Mouse (Mus musculus) heart, postnatal 36 days (tissue): ENCODE measurements at regions not wholly inside any gene's neighbourhood (a gene's known extent, or its start where the extent isn't known, plus 50 kb on each side); places are given as distances from the start of the nearest gene placed in this dataset.

ENCODE experiments used
- DNase-seq, 2 experiments: peaks; one replicate each; pipeline ENCODE4 v3.0.0; 2021 to 2022
- intact Hi-C: fragments of 180-260 bp; cut with DNase I; formaldehyde crosslinking; loops from one replicate; pipeline ENCODE4 v1.15.1; 2025
- microRNA-seq, 2 experiments: library from miRNA; unstranded; fragments of <30 nt; microRNA quantifications; one replicate each; pipeline ENCODE4 v1.2.0; 2021; ENCODE audit warnings: borderline number of aligned reads in 2 of 2

- intact Hi-C loops, result no loop called here
Observed at GRCm38 (mm10) chr2:94590494-94590893, 152.6 kb upstream of the Api5 start.

GRCm38 (mm10) chr2:94587255-94587654 lies 149.3 kb upstream of the Api5 start:
- no peak for DNase-seq
- intact Hi-C loops, result no loop called here

More at GRCm38 (mm10) chr2:94590494-94590893, 152.6 kb upstream of the Api5 start:
- no peak for DNase-seq

GRCm38 (mm10) chr2:94571646-94572045 lies 133.7 kb upstream of the Api5 start:
- DNase-seq, result no peak
- intact Hi-C loops, result no loop called here

- intact Hi-C loops, result no loop called here
- DNase-seq, result no peak
Observed at GRCm38 (mm10) chr2:94541230-94541905, 103.4 kb upstream of the Api5 start.

- DNase-seq, result no peak
- intact Hi-C loops, result no loop called here
Observed at GRCm38 (mm10) chr2:94536631-94537030, 98.7 kb upstream of the Api5 start.

GRCm38 (mm10) chr2:94531175-94531574 lies 93.2 kb upstream of the Api5 start:
- DNase-seq, result no peak

GRCm38 (mm10) chr2:94524536-94524935 lies 86.6 kb upstream of the Api5 start:
- peak; percentile 5 to 26 for DNase-seq
- intact Hi-C loops, result no loop called here

More at GRCm38 (mm10) chr2:94531175-94531574, 93.2 kb upstream of the Api5 start:
- intact Hi-C loops, result no loop called here

- no peak for DNase-seq
- intact Hi-C loops, result no loop called here
Observed at GRCm38 (mm10) chr2:94516866-94517265, 78.9 kb upstream of the Api5 start.

- DNase-seq, result no peak
Observed at GRCm38 (mm10) chr2:94512027-94512426, 74.1 kb upstream of the Api5 start.

GRCm38 (mm10) chr2:94500649-94501048 lies 62.7 kb upstream of the Api5 start:
- no peak for DNase-seq
- intact Hi-C loops, result no loop called here

More at GRCm38 (mm10) chr2:94512027-94512426, 74.1 kb upstream of the Api5 start:
- intact Hi-C loops, result no loop called here

- intact Hi-C loops, result no loop called here
- DNase-seq, result no peak
Observed at GRCm38 (mm10) chr2:94498516-94498915, 60.6 kb upstream of the Api5 start.

Small RNA genes lying in the stretch of these regions (microRNA-seq; reads per million reads assigned to microRNA genes)
- 0 reads per million in 2 experiments for gene Gm44461
